Mouse (Mus musculus): ENCODE data around the gene Akna. TPM values are rescaled to one million over a fixed set of nuclear protein-coding genes. Genes with fewer than 3 reads are reported as not detected.

The Akna gene
- 7.0 and 9.1 TPM in 2 replicates for polyA plus RNA-seq (2014; fragmentation: Nextera tagmentation; extraction: Ambion mirVana)

DNA sequence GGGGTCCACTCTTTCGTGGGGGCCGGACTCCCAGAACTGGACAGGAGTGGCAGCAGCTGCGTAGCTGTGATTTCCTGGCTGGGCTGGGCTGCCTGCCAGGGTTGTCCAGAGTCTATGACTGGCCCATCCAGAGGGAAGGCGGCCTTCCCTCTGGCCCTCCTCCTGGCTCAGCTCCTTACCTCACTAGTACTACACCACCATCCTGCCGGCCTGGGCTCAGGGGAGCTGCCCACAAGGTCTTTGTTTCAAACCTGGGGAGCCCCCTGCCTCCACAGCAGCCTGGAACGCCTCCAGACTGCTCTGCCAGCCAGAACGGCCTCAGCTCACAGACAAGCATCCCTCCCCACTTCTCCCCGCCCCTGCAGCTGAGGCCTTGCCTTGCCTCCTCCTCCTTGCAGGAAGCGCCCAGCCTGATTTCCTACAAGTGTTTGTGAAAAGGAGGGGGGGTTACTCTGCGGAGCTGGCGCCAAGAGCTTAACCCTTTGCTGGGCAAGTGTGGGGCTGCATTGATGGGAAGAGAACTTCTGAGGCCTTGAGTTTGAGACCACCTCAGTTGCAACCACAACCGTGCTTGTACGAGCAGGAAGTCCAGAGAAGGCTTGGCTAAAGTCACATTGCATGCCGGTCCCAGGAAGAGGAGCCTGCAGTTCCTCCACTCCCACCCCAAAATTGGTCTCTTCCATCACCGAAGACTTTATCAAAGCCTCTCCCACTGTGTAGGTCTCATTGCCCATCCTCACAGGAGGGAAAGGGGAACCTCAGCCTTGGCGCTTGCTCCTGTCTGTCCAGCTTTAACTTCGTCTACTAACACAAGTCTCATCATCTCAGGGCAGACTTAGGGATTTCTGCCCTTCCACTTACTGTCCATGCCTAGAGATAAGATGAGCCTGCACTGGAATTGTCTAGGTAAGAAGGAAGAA, at the start of gene Akna:
Akna (minus strand) TSS at position 315 of the 920 bp plus-strand sequence.
- Histone ChIP-seq H3K4me3 (ENCODE audit: low read depth, low read length) (peak within 1 kb of the TSS; percentile 18), H3K27me3 (ENCODE audit: control insufficient read depth, insufficient read depth, low read length) (no peaks in the 10 kb centered on the region), H3K36me3 (ENCODE audit: control insufficient read depth, insufficient read depth, low read length) (no peaks in the 10 kb centered on the region), H3K27ac (ENCODE audit: low read depth, low read length) (peak within 1 kb of the TSS; percentile 44), H3K9ac (ENCODE audit: low read length) (peak within 1 kb of the TSS; percentile 61), H3K4me1 (ENCODE audit: control insufficient read depth, insufficient read depth, low read length) (peaks cover 25% of the 10 kb centered on the region), H3K4me2 (peak within 1 kb of the TSS; percentile 38), H3K9me3 (ENCODE audit: control insufficient read depth, low read length) (no peaks in the 10 kb centered on the region)
- peak; percentile 95 for DNase-seq (ENCODE audit: low spot score, missing footprints)
- peak; percentile 84 for ATAC-seq (ENCODE audit: low FRiP score)
- WGBS, result 14% methylated on average over 17 of the region's 17 CpGs

DNA sequence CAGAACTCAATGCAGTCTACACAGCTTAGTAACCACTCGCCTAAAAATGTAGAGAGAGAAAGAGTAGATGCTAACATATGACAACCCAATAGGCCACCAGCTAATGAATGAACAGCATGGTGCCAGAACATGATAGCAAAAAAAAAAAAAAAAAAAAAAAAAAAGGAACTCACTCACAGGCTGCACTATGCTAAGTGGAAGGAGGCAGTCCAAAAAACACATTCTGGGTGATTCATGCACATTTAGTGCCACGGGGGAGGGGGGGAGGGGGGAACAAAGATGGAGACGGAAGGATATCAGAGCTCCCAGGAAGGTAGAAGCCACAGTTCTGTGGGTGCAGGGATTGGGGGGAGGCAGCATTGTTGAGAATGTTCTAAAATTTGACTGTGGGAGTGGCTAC, 49.4 kb upstream of the Akna start:
- H3K9me3 ChIP-seq (ENCODE audit: control insufficient read depth, low read length), result no peaks in the 10 kb centered on the region
- ATAC-seq (ENCODE audit: low FRiP score), result no peak
- DNase-seq (ENCODE audit: low spot score, missing footprints), result no peak
- no peaks in the 10 kb centered on the region for H3K27me3 ChIP-seq (ENCODE audit: control insufficient read depth, insufficient read depth, low read length)
- H3K36me3 ChIP-seq (ENCODE audit: control insufficient read depth, insufficient read depth, low read length), result 0 out of 2 replicates have a peak, but pooled peaks cover 3% of the 10 kb centered on the region
- no peak overlapping the region for H3K4me3 ChIP-seq (ENCODE audit: low read depth, low read length)
- no peak overlapping the region for H3K9ac ChIP-seq (ENCODE audit: low read length)
- H3K4me2 ChIP-seq, result no peak overlapping the region
- H3K27ac ChIP-seq (ENCODE audit: low read depth, low read length), result no peak overlapping the region
- 74% methylated on average over 3 of the region's 3 CpGs for WGBS
- H3K4me1 ChIP-seq (ENCODE audit: control insufficient read depth, insufficient read depth, low read length), result no peaks in the 10 kb centered on the region

DNA sequence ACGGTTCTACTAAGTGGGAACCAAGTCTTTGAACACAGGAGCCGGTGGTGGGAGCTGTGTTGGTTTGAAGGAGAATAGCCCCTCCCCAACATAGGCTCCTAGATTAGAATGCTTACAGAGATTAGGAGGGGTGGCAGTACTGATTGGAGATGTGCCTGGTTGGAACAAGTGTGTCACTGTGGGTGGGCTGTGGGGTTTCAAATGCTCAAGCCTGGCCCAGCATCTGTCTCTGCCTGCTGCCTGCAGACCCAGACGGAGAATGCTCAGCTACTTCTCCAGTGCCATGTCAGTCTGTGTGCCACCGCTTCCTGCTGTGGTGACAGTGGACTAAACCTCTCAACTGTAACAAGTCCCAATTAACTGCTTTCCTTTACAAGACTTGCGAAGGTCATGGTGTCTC, 47.4 kb upstream of the Akna start:
- Histone ChIP-seq H3K4me3 (ENCODE audit: low read depth, low read length) (no peak overlapping the region), H3K4me2 (no peak overlapping the region), H3K27ac (ENCODE audit: low read depth, low read length) (no peak overlapping the region), H3K9ac (ENCODE audit: low read length) (no peak overlapping the region), H3K4me1 (ENCODE audit: control insufficient read depth, insufficient read depth, low read length) (no peaks in the 10 kb centered on the region), H3K36me3 (ENCODE audit: control insufficient read depth, insufficient read depth, low read length) (0 out of 2 replicates have a peak, but pooled peaks cover 6% of the 10 kb centered on the region), H3K27me3 (ENCODE audit: control insufficient read depth, insufficient read depth, low read length) (no peaks in the 10 kb centered on the region), H3K9me3 (ENCODE audit: control insufficient read depth, low read length) (no peaks in the 10 kb centered on the region; the same call in 1 of the 2 replicates)
- DNase-seq (ENCODE audit: low spot score, missing footprints) (no peak), ATAC-seq (ENCODE audit: low FRiP score) (no peak)
- 81% methylated on average over 5 of the region's 5 CpGs for WGBS

DNA sequence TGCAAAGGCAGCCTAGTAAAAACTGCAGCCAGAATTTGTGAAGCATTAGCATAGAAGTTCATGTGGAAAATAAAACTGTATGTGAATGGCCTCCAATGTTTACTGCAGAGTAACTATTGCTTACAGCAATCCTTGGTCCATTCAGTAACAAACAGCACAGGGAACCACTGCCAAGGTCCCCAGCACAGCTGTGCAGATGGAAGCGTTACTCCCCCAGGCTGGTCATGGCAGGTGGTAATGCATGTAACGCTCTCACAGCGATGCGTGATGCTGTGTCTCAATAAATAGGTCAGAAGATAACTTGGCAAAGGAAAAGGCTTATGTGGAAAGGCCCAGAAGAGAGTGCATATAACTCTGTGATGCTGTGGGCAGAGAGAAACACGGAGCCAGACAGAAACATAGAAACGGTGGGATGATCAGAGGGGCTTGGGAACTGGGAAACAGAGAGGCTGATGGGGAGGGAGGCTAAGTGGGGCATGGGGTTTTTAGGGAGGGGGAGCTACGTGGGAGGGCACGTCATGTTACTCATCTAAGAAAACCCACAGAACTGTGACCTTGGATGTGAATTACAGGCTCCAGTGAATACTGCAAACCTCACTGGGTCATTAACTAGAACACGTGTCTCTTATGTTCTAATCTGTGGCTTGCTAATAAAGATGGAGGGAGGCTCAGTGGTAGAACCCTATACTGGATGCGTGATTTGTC, 41.4 kb upstream of the Akna start:
- Histone ChIP-seq H3K4me1 (ENCODE audit: control insufficient read depth, insufficient read depth, low read length) (no peaks in the 10 kb centered on the region), H3K36me3 (ENCODE audit: control insufficient read depth, insufficient read depth, low read length) (0 out of 2 replicates have a peak, but pooled peaks cover 4% of the 10 kb centered on the region), H3K9ac (ENCODE audit: low read length) (no peak overlapping the region), H3K4me2 (no peak overlapping the region), H3K27me3 (ENCODE audit: control insufficient read depth, insufficient read depth, low read length) (no peaks in the 10 kb centered on the region), H3K9me3 (ENCODE audit: control insufficient read depth, low read length) (no peaks in the 10 kb centered on the region; the same call in 1 of the 2 replicates), H3K27ac (ENCODE audit: low read depth, low read length) (no peak overlapping the region), H3K4me3 (ENCODE audit: low read depth, low read length) (no peak overlapping the region)
- 84% methylated on average over 10 of the region's 10 CpGs for WGBS
- DNase-seq (ENCODE audit: low spot score, missing footprints), result no peak
- no peak for ATAC-seq (ENCODE audit: low FRiP score)

DNA sequence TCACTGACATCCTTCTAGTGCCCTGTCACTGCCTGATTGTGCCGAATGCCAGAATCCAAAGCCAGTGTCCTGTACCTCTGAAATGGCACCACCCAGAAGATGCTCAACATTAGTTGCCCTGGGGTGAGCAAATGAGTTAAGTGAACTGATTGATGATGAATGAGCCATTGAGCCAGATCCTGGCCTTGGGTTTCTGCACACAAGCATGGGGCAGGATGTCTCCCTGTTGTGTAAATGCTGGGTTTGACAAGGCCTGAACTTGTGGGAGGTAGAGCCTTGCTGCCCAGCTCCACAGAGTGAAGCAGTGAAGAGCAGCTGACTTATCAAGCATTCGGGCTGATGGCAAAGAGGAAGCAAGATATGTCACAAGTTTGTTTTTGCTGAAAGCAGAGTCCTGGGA, 39.9 kb upstream of the Akna start:
- Histone ChIP-seq H3K9me3 (ENCODE audit: control insufficient read depth, low read length) (no peaks in the 10 kb centered on the region; the same call in 1 of the 2 replicates), H3K9ac (ENCODE audit: low read length) (no peak overlapping the region), H3K4me3 (ENCODE audit: low read depth, low read length) (no peak overlapping the region), H3K27me3 (ENCODE audit: control insufficient read depth, insufficient read depth, low read length) (no peaks in the 10 kb centered on the region), H3K36me3 (ENCODE audit: control insufficient read depth, insufficient read depth, low read length) (0 out of 2 replicates have a peak, but pooled peaks cover 4% of the 10 kb centered on the region), H3K4me1 (ENCODE audit: control insufficient read depth, insufficient read depth, low read length) (no peaks in the 10 kb centered on the region), H3K4me2 (no peak overlapping the region), H3K27ac (ENCODE audit: low read depth, low read length) (no peak overlapping the region)
- no peak for ATAC-seq (ENCODE audit: low FRiP score)
- DNase-seq (ENCODE audit: low spot score, missing footprints), result no peak
- WGBS, result 96% methylated on average over 2 of the region's 2 CpGs

DNA sequence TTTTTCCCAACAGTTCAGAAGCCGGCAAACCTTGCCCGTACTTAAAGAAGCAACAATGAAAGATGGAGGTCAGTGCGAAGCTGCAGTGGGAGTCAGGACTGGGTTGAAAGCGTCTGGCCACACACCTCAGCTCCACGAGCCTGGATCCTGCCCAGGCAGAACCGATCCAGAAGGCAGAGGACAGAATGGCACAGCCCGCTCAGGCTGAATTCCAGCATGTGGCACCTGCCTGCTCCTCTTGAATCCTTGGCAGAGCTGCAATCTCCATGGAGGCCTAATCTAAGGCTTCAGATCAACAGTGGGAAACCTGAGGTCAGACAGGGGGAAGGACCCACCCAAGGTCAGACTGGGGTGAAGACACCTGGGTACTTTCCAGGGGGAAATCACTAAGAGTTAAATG, 38.5 kb upstream of the Akna start:
- ATAC-seq (ENCODE audit: low FRiP score) (no peak), DNase-seq (ENCODE audit: low spot score, missing footprints) (no peak)
- H3K4me2 ChIP-seq, result no peak overlapping the region
- no peaks in the 10 kb centered on the region; the same call in 1 of the 2 replicates for H3K9me3 ChIP-seq (ENCODE audit: control insufficient read depth, low read length)
- H3K27me3 ChIP-seq (ENCODE audit: control insufficient read depth, insufficient read depth, low read length), result no peaks in the 10 kb centered on the region
- no peaks in the 10 kb centered on the region for H3K4me1 ChIP-seq (ENCODE audit: control insufficient read depth, insufficient read depth, low read length)
- H3K4me3 ChIP-seq (ENCODE audit: low read depth, low read length), result no peak overlapping the region
- WGBS, result 93% methylated on average over 7 of the region's 7 CpGs
- H3K36me3 ChIP-seq (ENCODE audit: control insufficient read depth, insufficient read depth, low read length), result 0 out of 2 replicates have a peak, but pooled peaks cover 4% of the 10 kb centered on the region
- no peak overlapping the region for H3K9ac ChIP-seq (ENCODE audit: low read length)
- no peak overlapping the region for H3K27ac ChIP-seq (ENCODE audit: low read depth, low read length)

DNA sequence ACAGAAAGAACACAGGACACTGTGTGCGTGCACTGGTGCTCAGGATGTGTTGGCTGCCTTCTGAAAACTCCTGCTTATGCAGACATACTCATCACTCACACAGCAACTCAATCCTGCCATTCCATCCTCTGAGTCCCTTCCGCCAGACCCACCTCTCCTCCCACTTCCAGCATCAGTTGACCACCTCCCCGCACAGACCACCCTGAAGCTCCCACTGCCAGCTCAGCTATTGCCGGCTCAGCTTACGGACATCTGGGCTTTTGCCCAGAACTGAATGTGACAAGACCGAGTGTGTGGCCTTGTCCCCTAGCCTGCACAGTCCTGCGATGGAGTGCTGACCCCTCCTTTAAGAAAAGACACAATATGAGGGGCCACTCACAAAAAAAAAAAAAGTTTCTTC, 37.1 kb upstream of the Akna start:
- WGBS, result 81% methylated on average over 7 of the region's 7 CpGs
- Histone ChIP-seq H3K27me3 (ENCODE audit: control insufficient read depth, insufficient read depth, low read length) (no peaks in the 10 kb centered on the region), H3K4me2 (no peak overlapping the region), H3K36me3 (ENCODE audit: control insufficient read depth, insufficient read depth, low read length) (no peaks in the 10 kb centered on the region), H3K27ac (ENCODE audit: low read depth, low read length) (no peak overlapping the region), H3K4me3 (ENCODE audit: low read depth, low read length) (no peak overlapping the region), H3K4me1 (ENCODE audit: control insufficient read depth, insufficient read depth, low read length) (no peaks in the 10 kb centered on the region), H3K9ac (ENCODE audit: low read length) (no peak overlapping the region), H3K9me3 (ENCODE audit: control insufficient read depth, low read length) (no peaks in the 10 kb centered on the region)
- DNase-seq (ENCODE audit: low spot score, missing footprints) (no peak), ATAC-seq (ENCODE audit: low FRiP score) (no peak)

DNA sequence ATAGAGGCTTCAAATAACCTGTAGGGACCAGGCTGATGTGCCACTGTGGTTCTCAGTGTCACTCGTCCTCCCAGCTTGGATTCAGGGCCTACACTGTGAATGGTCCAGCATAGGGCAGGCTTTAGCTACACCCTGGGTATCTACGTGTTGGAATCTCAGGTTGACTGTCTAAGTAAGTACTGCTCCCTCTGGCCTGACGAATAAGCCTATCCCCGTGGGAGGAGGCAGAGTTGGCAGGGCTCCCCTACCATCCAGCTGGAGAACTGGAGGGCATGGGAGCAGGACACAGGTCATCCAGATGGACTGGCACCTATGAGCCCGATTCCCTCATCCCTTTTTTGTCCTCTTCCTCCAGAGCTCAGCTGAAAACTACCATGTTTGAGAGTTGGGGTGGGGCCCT, 34.8 kb upstream of the Akna start:
- no peaks in the 10 kb centered on the region for H3K4me1 ChIP-seq (ENCODE audit: control insufficient read depth, insufficient read depth, low read length)
- no peaks in the 10 kb centered on the region for H3K9me3 ChIP-seq (ENCODE audit: control insufficient read depth, low read length)
- DNase-seq (ENCODE audit: low spot score, missing footprints), result no peak
- H3K27ac ChIP-seq (ENCODE audit: low read depth, low read length), result no peak overlapping the region; the same call in 1 of the 2 replicates
- no peak overlapping the region for H3K9ac ChIP-seq (ENCODE audit: low read length)
- no peak for ATAC-seq (ENCODE audit: low FRiP score)
- 88% methylated on average over 5 of the region's 5 CpGs for WGBS
- no peak overlapping the region for H3K4me3 ChIP-seq (ENCODE audit: low read depth, low read length)
- no peaks in the 10 kb centered on the region for H3K27me3 ChIP-seq (ENCODE audit: control insufficient read depth, insufficient read depth, low read length)
- no peak overlapping the region for H3K4me2 ChIP-seq
- no peaks in the 10 kb centered on the region for H3K36me3 ChIP-seq (ENCODE audit: control insufficient read depth, insufficient read depth, low read length)
